Mouse (Mus musculus) liver, embryonic 11.5 days (tissue): ENCODE measurements around the gene Ankrd44. TPM values are rescaled to one million over a fixed set of nuclear protein-coding genes. Genes with fewer than 3 reads are reported as not detected.

Experiments used
- ATAC-seq: fragments of 200-750 bp; cut with Nextera tagmentation; replicated peaks from 2 replicates; pipeline ENCODE4 v1.8.0; 2017; ENCODE audit warnings: moderate number of reproducible peaks, mild to moderate bottlenecking, moderate TSS enrichment, moderate library complexity; ENCODE audit not compliant: low FRiP score
- DNase-seq: peaks from one replicate; pipeline ENCODE4 v3.0.0-alpha.2; 2017; ENCODE audit warnings: low spot score
- H3K27ac ChIP-seq: fragments of 300-500 bp; sonication (generic); 2 replicates; pipeline ENCODE4 v1.5.1; 2014; ENCODE audit warnings: mild to moderate bottlenecking, low read depth, low read length, control low read depth
- H3K27me3 ChIP-seq: fragments of 300-500 bp; sonication (generic); replicated peaks from 2 replicates; pipeline ENCODE4 v1.6.1; 2014; ENCODE audit warnings: low read length, mixed read lengths; ENCODE audit not compliant: control insufficient read depth, insufficient read depth
- H3K36me3 ChIP-seq: fragments of 300-500 bp; sonication (generic); 2 replicates; pipeline ENCODE4 v1.6.1; 2014; ENCODE audit warnings: mild to moderate bottlenecking, low read length, moderate library complexity, mixed read lengths; ENCODE audit not compliant: control insufficient read depth, insufficient read depth
- H3K4me1 ChIP-seq: fragments of 300-500 bp; sonication (generic); replicated peaks from 2 replicates; pipeline ENCODE4 v1.6.1; 2014; ENCODE audit warnings: low read length, mixed read lengths; ENCODE audit not compliant: control insufficient read depth, insufficient read depth
- H3K4me2 ChIP-seq: fragments of 300-500 bp; sonication (generic); 2 replicates; pipeline ENCODE4 v1.6.1; 2014; ENCODE audit warnings: mild to moderate bottlenecking, control low read depth, moderate library complexity
- H3K4me3 ChIP-seq: fragments of 300-500 bp; sonication (generic); 2 replicates; pipeline ENCODE4 v1.5.1; 2014; ENCODE audit warnings: low read depth, low read length, control low read depth
- H3K9ac ChIP-seq: fragments of 300-500 bp; sonication (generic); 2 replicates; pipeline ENCODE4 v1.6.1; 2014; ENCODE audit warnings: low read depth, low read length, control low read depth
- H3K9me3 ChIP-seq: fragments of 300-500 bp; sonication (generic); 2 replicates; pipeline ENCODE4 v1.6.1; 2016; ENCODE audit warnings: low read length, inconsistent platforms, mixed read lengths; ENCODE audit not compliant: control insufficient read depth
- WGBS: fragments of 180-500 bp; shearing (Covaris S2); extraction: QIAGEN DNeasy Blood & Tissue Kit; methylation state at CpG from one replicate; pipeline ENCODE4 v1.1.7; 2014; 5-methylcytosine and 5-hydroxymethylcytosine counted together
- polyA plus RNA-seq: library from polyadenylated mRNA; unstranded; fragments of >200 nt; fragmentation: Nextera tagmentation; extraction: Ambion mirVana; gene quantifications from 2 replicates; pipeline ENCODE4 v1.2.1, GENCODE M21; 2014

Gene Ankrd44
- polyA plus RNA-seq, 1 experiment from 2014 or later, result 11.8 TPM

- Histone ChIP-seq H3K27ac (no peak overlapping the region), H3K9ac (no peak overlapping the region), H3K4me1 (no peaks in the 10 kb centered on the region), H3K36me3 (no peaks in the 10 kb centered on the region), H3K27me3 (no peaks in the 10 kb centered on the region), H3K4me2 (no peak overlapping the region), H3K4me3 (no peak overlapping the region), H3K9me3 (no peaks in the 10 kb centered on the region)
- DNase-seq, result no peak
- 58% methylated on average over 8 of the region's 8 CpGs for WGBS
- no peak for ATAC-seq
These were observed 150.1 kb downstream of the Ankrd44 start for GRCm38 (mm10) chr1:54776116-54776515.

DNA sequence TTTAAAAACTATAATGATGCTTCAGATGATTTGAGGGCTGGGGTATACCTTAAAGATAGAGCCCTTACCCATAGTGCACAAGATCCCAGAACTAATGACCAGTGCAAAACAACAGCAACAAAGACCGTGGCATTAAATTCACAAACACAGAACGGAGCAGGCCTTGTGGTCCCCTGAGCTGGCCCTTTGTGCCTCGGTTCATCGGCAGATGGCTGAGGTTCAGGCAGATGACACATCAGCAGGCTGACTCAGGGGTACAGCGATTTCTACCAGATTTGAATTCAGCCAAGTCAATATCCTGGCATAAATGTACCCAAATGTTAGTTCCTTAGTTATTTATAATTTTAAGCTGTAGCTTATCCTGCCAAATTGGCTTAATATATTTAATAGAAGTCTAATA lies 153.3 kb downstream of the Ankrd44 start:
- Histone ChIP-seq H3K27ac (no peak overlapping the region), H3K9me3 (no peaks in the 10 kb centered on the region), H3K9ac (no peak overlapping the region), H3K4me3 (no peak overlapping the region), H3K4me2 (no peak overlapping the region), H3K36me3 (no peaks in the 10 kb centered on the region), H3K4me1 (no peaks in the 10 kb centered on the region), H3K27me3 (no peaks in the 10 kb centered on the region)
- 84% methylated on average over 5 of the region's 5 CpGs for WGBS
- DNase-seq (no peak), ATAC-seq (no peak)

DNA sequence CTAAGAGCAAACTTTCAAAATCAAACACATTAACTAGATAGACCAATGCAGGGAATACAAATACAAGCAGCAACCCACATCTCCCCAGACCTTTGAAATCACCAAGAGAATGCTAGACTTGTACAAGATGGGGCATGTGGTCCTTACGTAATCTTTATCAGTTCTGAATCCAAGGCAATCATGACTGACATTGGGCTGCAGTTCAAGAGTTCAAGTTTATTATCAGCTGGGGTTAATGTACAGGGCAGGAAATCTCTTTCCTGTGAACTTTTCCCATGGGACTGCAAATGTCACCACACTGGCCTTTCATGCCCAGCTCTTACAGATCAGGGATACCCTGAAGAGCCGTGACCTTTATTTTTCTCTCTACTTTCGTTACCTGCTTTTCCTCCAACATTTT lies 154.7 kb downstream of the Ankrd44 start:
- ATAC-seq (no peak), DNase-seq (no peak)
- WGBS, result 87% methylated on average over 3 of the region's 3 CpGs

DNA sequence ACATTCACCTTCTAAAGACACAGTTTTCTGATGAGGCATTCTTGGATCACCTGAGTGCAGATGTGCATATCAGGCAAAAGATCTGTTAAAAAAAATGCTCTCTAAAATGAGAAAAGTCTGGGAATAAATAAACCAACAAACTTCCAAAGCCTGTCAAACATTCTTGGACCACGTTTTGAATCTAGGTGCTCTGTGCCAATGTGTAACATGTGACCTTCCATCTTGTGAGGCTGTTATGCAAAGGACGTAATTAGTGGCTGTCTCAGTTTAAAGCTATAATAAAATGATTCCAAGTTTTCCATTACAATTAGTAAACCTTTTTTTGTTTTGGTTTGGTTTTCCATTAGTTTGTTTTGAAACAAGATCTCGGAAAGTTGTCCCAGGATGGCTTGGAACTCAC lies 159.0 kb downstream of the Ankrd44 start:
- H3K4me3 ChIP-seq, result no peak overlapping the region
- no peaks in the 10 kb centered on the region for H3K36me3 ChIP-seq
- WGBS, result 91% methylated on average over 3 of the region's 3 CpGs
- H3K4me1 ChIP-seq, result no peaks in the 10 kb centered on the region
- DNase-seq (no peak), ATAC-seq (no peak)
- no peak overlapping the region for H3K27ac ChIP-seq
- no peak overlapping the region for H3K9ac ChIP-seq
- H3K9me3 ChIP-seq, result no peaks in the 10 kb centered on the region
- no peak overlapping the region for H3K4me2 ChIP-seq
- no peaks in the 10 kb centered on the region for H3K27me3 ChIP-seq

More for the DNA sequence above, 154.7 kb downstream of the Ankrd44 start:
- Histone ChIP-seq H3K9me3 (no peaks in the 10 kb centered on the region), H3K27me3 (no peaks in the 10 kb centered on the region), H3K27ac (no peak overlapping the region), H3K9ac (no peak overlapping the region), H3K4me3 (no peak overlapping the region), H3K36me3 (no peaks in the 10 kb centered on the region), H3K4me1 (no peaks in the 10 kb centered on the region), H3K4me2 (no peak overlapping the region)

DNA sequence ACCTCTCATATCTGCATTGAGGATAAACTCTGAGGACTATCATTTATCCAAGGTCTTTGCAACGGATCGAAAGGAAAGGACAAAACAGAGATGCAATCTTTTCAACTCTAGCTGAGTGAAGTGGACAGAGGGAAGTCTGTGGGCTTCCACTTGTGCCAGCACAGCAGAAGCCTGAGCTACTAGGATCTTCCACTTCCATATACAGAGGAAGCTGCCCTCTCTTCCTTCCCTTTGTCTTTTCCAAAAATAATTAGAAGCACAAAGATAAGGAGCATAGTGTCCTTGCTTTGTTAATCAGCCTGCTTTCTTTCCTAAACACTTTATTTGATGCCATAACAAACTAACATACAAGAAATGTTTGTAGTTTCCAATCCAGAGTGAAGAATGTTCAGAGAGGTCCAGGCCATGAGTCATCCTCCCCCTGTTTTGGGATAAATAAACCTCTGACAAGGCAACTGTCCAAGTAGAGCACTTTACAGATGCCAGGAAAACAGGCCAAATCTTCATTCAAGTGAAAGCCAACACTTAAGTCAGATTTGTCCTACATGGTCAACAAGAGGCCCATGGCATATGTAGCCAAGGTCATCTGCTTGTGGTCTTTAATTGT lies 160.5 kb downstream of the Ankrd44 start:
- Histone ChIP-seq H3K36me3 (no peaks in the 10 kb centered on the region), H3K9me3 (no peaks in the 10 kb centered on the region), H3K27me3 (no peaks in the 10 kb centered on the region), H3K4me2 (no peak overlapping the region), H3K4me1 (no peaks in the 10 kb centered on the region), H3K9ac (no peak overlapping the region), H3K27ac (no peak overlapping the region), H3K4me3 (no peak overlapping the region)
- ATAC-seq, result no peak
- no peak for DNase-seq
- WGBS, result 67% methylated on average over 2 of the region's 2 CpGs

DNA sequence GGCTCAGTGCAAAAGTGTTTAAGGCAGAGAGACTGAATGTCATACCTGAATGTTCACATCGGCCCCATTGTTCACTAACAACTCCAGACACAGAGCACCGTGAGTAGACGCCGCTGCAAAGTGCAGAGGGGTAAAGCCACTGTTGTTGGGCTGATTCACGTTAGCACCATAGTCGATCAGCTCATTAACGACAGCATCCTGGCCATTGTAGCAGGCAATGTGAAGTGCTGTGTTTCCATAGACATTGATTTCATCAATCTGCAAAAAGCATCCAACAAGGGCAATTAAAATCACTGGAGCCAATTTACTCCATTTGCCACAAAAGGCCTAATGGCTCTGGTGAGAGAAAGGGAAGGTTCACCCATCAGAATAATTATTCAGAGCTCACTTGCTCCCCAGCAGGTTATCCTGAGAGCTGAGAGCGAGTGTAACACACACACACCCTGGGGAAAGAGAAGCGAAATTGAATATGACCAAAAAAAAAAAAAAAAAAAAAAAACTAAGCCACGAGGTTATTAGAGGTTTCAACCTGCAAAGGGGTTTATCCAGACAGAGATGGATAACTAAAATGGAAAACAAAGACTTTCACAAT lies 163.9 kb downstream of the Ankrd44 start:
- no peaks in the 10 kb centered on the region for H3K9me3 ChIP-seq
- no peak for DNase-seq
- WGBS, result 83% methylated on average over 10 of the region's 10 CpGs
- no peaks in the 10 kb centered on the region for H3K36me3 ChIP-seq
- no peak for ATAC-seq
- no peak overlapping the region for H3K4me2 ChIP-seq
- H3K9ac ChIP-seq, result no peak overlapping the region
- no peaks in the 10 kb centered on the region for H3K27me3 ChIP-seq
- no peak overlapping the region for H3K4me3 ChIP-seq
- H3K4me1 ChIP-seq, result no peaks in the 10 kb centered on the region
- H3K27ac ChIP-seq, result no peak overlapping the region

- ATAC-seq, result no peak
- H3K27me3 ChIP-seq, result no peaks in the 10 kb centered on the region
- no peak overlapping the region for H3K27ac ChIP-seq
- no peaks in the 10 kb centered on the region for H3K36me3 ChIP-seq
- H3K4me2 ChIP-seq, result no peak overlapping the region
- H3K4me1 ChIP-seq, result no peaks in the 10 kb centered on the region
- H3K9me3 ChIP-seq, result no peaks in the 10 kb centered on the region
- DNase-seq, result no peak
- H3K4me3 ChIP-seq, result no peak overlapping the region
- no peak overlapping the region for H3K9ac ChIP-seq
These were observed 166.3 kb downstream of the Ankrd44 start for GRCm38 (mm10) chr1:54759841-54760240.

DNA sequence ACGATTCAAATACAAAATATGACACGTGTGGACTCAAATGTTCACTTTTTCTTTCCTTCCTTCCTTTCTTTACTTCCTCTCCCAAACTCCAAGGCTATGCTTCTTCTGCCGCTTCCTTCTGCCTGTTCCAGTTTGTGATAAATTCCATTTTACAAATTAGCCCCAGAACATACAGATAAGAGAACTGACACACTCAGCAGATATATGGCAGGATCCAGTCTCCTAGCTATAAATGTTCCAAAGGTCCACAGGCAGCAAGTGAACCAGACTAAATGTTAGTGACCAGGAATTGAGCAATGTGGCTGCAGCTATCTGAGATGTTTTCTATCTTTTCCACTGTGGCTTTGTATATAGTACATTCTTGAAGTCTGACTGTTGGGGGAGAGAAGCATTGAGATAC lies 168.9 kb downstream of the Ankrd44 start:
- 68% methylated on average over 3 of the region's 3 CpGs for WGBS
- Histone ChIP-seq H3K4me1 (no peaks in the 10 kb centered on the region), H3K4me2 (no peak overlapping the region), H3K36me3 (no peaks in the 10 kb centered on the region), H3K9me3 (no peaks in the 10 kb centered on the region), H3K27me3 (no peaks in the 10 kb centered on the region), H3K4me3 (no peak overlapping the region), H3K9ac (no peak overlapping the region), H3K27ac (no peak overlapping the region)
- DNase-seq (no peak), ATAC-seq (no peak)

DNA sequence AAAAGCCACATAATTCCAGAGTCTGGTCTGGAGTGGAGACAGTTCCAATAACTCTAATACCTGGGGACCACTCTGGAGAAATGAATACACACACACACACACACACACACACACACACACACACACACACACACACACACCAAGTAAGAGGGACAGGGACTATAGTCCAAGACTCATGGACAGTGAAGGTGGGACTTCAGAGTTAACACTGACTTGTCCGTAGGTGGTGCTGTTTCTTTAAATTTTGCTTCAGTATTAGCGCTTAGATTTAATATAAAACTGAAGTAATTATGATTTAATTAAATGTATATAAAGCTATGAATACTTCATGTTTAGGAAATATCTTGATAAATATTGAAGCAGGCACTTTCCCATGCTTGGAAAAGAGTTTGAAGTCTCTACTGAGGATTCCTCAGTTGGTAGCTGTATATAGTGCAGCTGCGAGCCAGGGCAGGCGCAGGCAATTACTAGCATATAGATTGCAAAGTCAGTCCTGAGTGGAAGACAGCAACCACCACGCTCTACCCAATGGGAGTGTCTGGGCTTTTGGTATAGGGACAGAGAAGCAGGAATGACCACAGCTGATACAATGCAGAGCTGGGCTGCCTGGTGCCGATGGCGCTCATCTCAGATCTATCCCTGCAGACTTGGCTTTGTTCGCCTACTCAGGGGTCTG lies 170.4 kb downstream of the Ankrd44 start:
- Histone ChIP-seq H3K27ac (no peak overlapping the region), H3K4me3 (no peak overlapping the region), H3K4me2 (no peak overlapping the region), H3K9ac (no peak overlapping the region), H3K4me1 (no peaks in the 10 kb centered on the region), H3K9me3 (no peaks in the 10 kb centered on the region), H3K27me3 (no peaks in the 10 kb centered on the region), H3K36me3 (no peaks in the 10 kb centered on the region)
- 78% methylated on average over 8 of the region's 8 CpGs for WGBS
- DNase-seq (no peak), ATAC-seq (no peak)
